In genomic region chr17:75349109-75349508, GRCm38 (mm10) we compare ENCODE assay signal across 10 mouse cellular contexts.
A peak's percentile ranks its signal among the peaks of the same experiment; 100 is the strongest.
DNase-seq lines count a peak whose midpoint lies in the region; TF ChIP-seq lines count a peak whose summit lies in the region.
"Had no signal": no experiment of that assay in that cellular context is flagged by ENCODE, and none has a peak within 500 bp of the region (broad histone marks: within the 10 kb centered on the region; RNA-seq: fewer than 3 reads in every experiment).

No protein-coding gene starts in this region.

- 40% methylated on average over 8 of the region's 8 CpGs for WGBS in liver, adult 2 months

- TF ChIP-seq CTCF in liver, adult 2 months (IDR thresholded peaks at IDR 0.05; ENCODE audit: low read depth, low read length) = no peak

- H3K4me1 ChIP-seq in liver, adult 2 months (ENCODE audit: control insufficient read depth, insufficient read depth, low read length) = no peaks in the 10 kb centered on the region
- H3K4me1 ChIP-seq: hindbrain, embryonic 13.5 days; liver, embryonic 13.5 days; neural tube, embryonic 15.5 days had no signal

- H3K27me3 ChIP-seq in liver, adult 2 months (ENCODE audit: control insufficient read depth, insufficient read depth, low read length) = no peaks in the 10 kb centered on the region
- H3K27me3 ChIP-seq: hindbrain, embryonic 13.5 days; liver, embryonic 13.5 days; neural tube, embryonic 15.5 days had no signal

- H3K36me3 ChIP-seq in liver, adult 2 months (ENCODE audit: control insufficient read depth, insufficient read depth, low read length) = no peaks in the 10 kb centered on the region
- H3K36me3 ChIP-seq: hindbrain, embryonic 13.5 days; liver, embryonic 13.5 days; neural tube, embryonic 15.5 days had no signal

- H3K27ac ChIP-seq in liver, adult 2 months (replicated peaks; ENCODE audit: insufficient read depth, low read depth, low read length) = no peak overlapping the region
- H3K27ac ChIP-seq: hindbrain, embryonic 13.5 days; liver, embryonic 13.5 days; neural tube, embryonic 15.5 days had no signal

- no peaks in the 10 kb centered on the region for H3K79me2 ChIP-seq in liver, adult 2 months (ENCODE audit: control insufficient read depth, insufficient read depth, low read length)

- DNase-seq in liver, adult 2 months (ENCODE audit: extremely low read depth, low read depth, low spot score) = peak; percentile 79
- DNase-seq in liver = no peak
- DNase-seq in gastrocnemius, postnatal 25 days = peak; percentile 41
- peak; percentile 32 to 35 for DNase-seq in left cerebral cortex, adult 9 months (ENCODE audit: low spot score in 2 of 2)
- peak; percentile 53 for DNase-seq in telencephalon, adult 2 months (ENCODE audit: low read depth, low spot score)
- DNase-seq in T-cell, adult 2 months (ENCODE audit: low spot score) = no peak
- no peak for DNase-seq in spleen, adult 12 weeks (ENCODE audit: low spot score)
- DNase-seq: liver, embryonic 13.5 days had no signal

- no peak overlapping the region for H3K9ac ChIP-seq in liver, adult 2 months (ENCODE audit: low read depth, low read length)
- H3K9ac ChIP-seq: hindbrain, embryonic 13.5 days; liver, embryonic 13.5 days; neural tube, embryonic 15.5 days had no signal

- TF ChIP-seq POLR2A in liver, adult 2 months (IDR thresholded peaks at IDR 0.05; ENCODE audit: extremely low read depth, insufficient read depth, low read length) = no peak

- H3K4me3 ChIP-seq in liver, adult 2 months (ENCODE audit: insufficient read depth, low read depth, low read length) = no peak overlapping the region
- H3K4me3 ChIP-seq: hindbrain, embryonic 13.5 days; liver, embryonic 13.5 days; neural tube, embryonic 15.5 days had no signal

Comparison
In these comparisons a context has a peak if more than half of its experiments do, and no peak if none do; other contexts are left out.
1. DNase-seq: peak in liver, adult 2 months (single experiment), gastrocnemius, postnatal 25 days (single experiment), left cerebral cortex, adult 9 months (2 of 2) and telencephalon, adult 2 months (single experiment); none in liver (single experiment), T-cell, adult 2 months (single experiment) and spleen, adult 12 weeks (single experiment).